Mouse (Mus musculus) liver, embryonic 14.5 days (tissue): ENCODE measurements at regions not wholly inside any gene's neighbourhood (a gene's known extent, or its start where the extent isn't known, plus 50 kb on each side); places are given as distances from the start of the nearest gene placed in this dataset.

Experiments
- CTCF ChIP-seq: IDR thresholded peaks from 2 replicates; pipeline ENCODE4 v1.5.1; 2016; ENCODE audit warnings: antibody characterized with exemption, low read depth, control low read depth
- EP300 ChIP-seq: IDR thresholded peaks from 2 replicates; pipeline ENCODE4 v1.6.1; 2016; ENCODE audit warnings: antibody characterized with exemption, low read depth

DNA sequence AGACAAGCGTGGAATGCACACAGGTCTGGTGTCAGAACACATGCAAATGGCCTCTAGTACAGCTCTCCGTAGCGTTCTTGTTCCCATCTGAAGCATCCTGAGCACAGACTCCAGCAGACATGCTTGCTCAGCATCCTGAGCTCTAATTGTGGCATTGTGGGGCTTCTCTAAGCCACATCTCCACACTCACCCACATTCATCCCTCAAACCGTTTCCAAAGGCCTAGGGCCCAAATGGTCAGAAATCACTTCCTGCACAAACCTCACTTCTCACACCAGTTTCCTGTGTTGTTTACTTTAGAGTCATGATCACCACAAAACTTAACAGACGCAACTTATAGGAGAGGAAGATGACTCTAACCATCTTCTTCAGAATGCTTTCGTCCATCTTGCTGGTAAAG lies 358.1 kb downstream of the Setd4 start:
- no peak for TF ChIP-seq CTCF
- TF ChIP-seq EP300, result no peak
